Mouse (Mus musculus) limb, embryonic 11.5 days (tissue): ENCODE measurements at regions not wholly inside any gene's neighbourhood (a gene's known extent, or its start where the extent isn't known, plus 50 kb on each side); places are given as distances from the start of the nearest gene placed in this dataset.

Source experiments
- ATAC-seq: fragments of 200-750 bp; cut with Nextera tagmentation; 2 replicates; pipeline ENCODE4 v1.8.0; 2017; ENCODE audit warnings: low read depth; ENCODE audit not compliant: insufficient number of reproducible peaks, low FRiP score, low TSS enrichment
- DNase-seq: peaks from one replicate; pipeline ENCODE4 v3.0.0-alpha.2; 2015; ENCODE audit warnings: low spot score
- H3K27ac ChIP-seq: fragments of 300-500 bp; sonication (generic); replicated peaks from 2 replicates; pipeline ENCODE4 v1.5.1; 2014; ENCODE audit warnings: low read depth, mild to moderate bottlenecking, low read length
- H3K27me3 ChIP-seq: fragments of 300-500 bp; sonication (generic); 2 replicates; pipeline ENCODE4 v1.6.1; 2014; ENCODE audit warnings: mild to moderate bottlenecking, low read length, mixed read lengths; ENCODE audit not compliant: control insufficient read depth, insufficient read depth
- H3K36me3 ChIP-seq: fragments of 300-500 bp; sonication (generic); 2 replicates; pipeline ENCODE4 v1.6.1; 2014; ENCODE audit warnings: mild to moderate bottlenecking, low read length, moderate library complexity, mixed read lengths; ENCODE audit not compliant: control insufficient read depth, insufficient read depth
- H3K4me1 ChIP-seq: fragments of 300-500 bp; sonication (generic); 2 replicates; pipeline ENCODE4 v1.6.1; 2014; ENCODE audit warnings: low read length, mixed read lengths; ENCODE audit not compliant: control insufficient read depth, insufficient read depth
- H3K4me2 ChIP-seq: fragments of 300-500 bp; sonication (generic); 2 replicates; pipeline ENCODE4 v1.6.1; 2014; ENCODE audit warnings: low read depth, mild to moderate bottlenecking, moderate library complexity; ENCODE audit not compliant: severe bottlenecking
- H3K4me3 ChIP-seq: fragments of 300-500 bp; sonication (generic); 2 replicates; pipeline ENCODE4 v1.5.1; 2014; ENCODE audit warnings: low read depth, low read length
- H3K9ac ChIP-seq: fragments of 300-500 bp; sonication (generic); 2 replicates; pipeline ENCODE4 v1.6.1; 2014; ENCODE audit warnings: mild to moderate bottlenecking, low read length
- H3K9me3 ChIP-seq: fragments of 300-500 bp; sonication (generic); 2 replicates; pipeline ENCODE4 v1.6.1; 2016; ENCODE audit warnings: low read length; ENCODE audit not compliant: control insufficient read depth
- WGBS: fragments of 180-500 bp; shearing (Covaris S2); extraction: QIAGEN DNeasy Blood & Tissue Kit; methylation state at CpG from one replicate; pipeline ENCODE4 v1.1.7; 2014; 5-methylcytosine and 5-hydroxymethylcytosine counted together

GRCm38 (mm10) chr8:26669541-26669940 is 307.6 kb upstream of the Zfp703 start:
- WGBS, result 74% methylated on average over 3 of the region's 3 CpGs
- DNase-seq (no peak), ATAC-seq (no peak)
- peaks cover 5% of the 10 kb centered on the region; the same call in 1 of the 2 replicates for H3K27me3 ChIP-seq
- no peak overlapping the region for H3K4me3 ChIP-seq
- no peak overlapping the region for H3K4me2 ChIP-seq
- no peaks in the 10 kb centered on the region for H3K36me3 ChIP-seq
- H3K27ac ChIP-seq, result no peak overlapping the region
- no peak overlapping the region for H3K9ac ChIP-seq
- H3K4me1 ChIP-seq, result peaks cover 26% of the 10 kb centered on the region
- no peaks in the 10 kb centered on the region for H3K9me3 ChIP-seq

GRCm38 (mm10) chr8:26672486-26673395 is 304.4 kb upstream of the Zfp703 start:
- H3K27ac ChIP-seq, result peak overlapping the region; percentile 50; the same call in 1 of the 2 replicates
- no peaks in the 10 kb centered on the region for H3K36me3 ChIP-seq
- no peak overlapping the region; the same call in 1 of the 2 replicates for H3K9ac ChIP-seq
- H3K4me1 ChIP-seq, result peaks cover 30% of the 10 kb centered on the region
- ATAC-seq, result peak; percentile 86
- H3K4me2 ChIP-seq, result peak overlapping the region; percentile 20
- H3K9me3 ChIP-seq, result no peaks in the 10 kb centered on the region
- peaks cover 4% of the 10 kb centered on the region; the same call in 1 of the 2 replicates for H3K27me3 ChIP-seq
- peak; percentile 85 for DNase-seq
- WGBS, result 2% methylated on average over 9 of the region's 9 CpGs
- 0 out of 2 replicates have a peak overlapping the region, but pooled peaks have one; percentile 5 for H3K4me3 ChIP-seq

- Histone ChIP-seq H3K36me3 (no peaks in the 10 kb centered on the region), H3K4me2 (0 out of 2 replicates have a peak overlapping the region, but pooled peaks have one; percentile 3), H3K27me3 (peaks cover 2% of the 10 kb centered on the region; the same call in 1 of the 2 replicates), H3K27ac (no peak overlapping the region), H3K9me3 (no peaks in the 10 kb centered on the region), H3K4me1 (peaks cover 25% of the 10 kb centered on the region), H3K4me3 (no peak overlapping the region), H3K9ac (no peak overlapping the region)
- ATAC-seq, result no peak; the same call in 1 of the 2 replicates
- peak; percentile 69 for DNase-seq
- 15% methylated on average over 18 of the region's 18 CpGs for WGBS
Observed at GRCm38 (mm10) chr8:26677584-26678138, 299.5 kb upstream of the Zfp703 start.

GRCm38 (mm10) chr8:26680891-26681381 is 296.2 kb upstream of the Zfp703 start:
- H3K4me2 ChIP-seq, result no peak overlapping the region
- H3K4me3 ChIP-seq, result no peak overlapping the region
- DNase-seq (no peak), ATAC-seq (no peak)
- H3K27ac ChIP-seq, result no peak overlapping the region
- H3K36me3 ChIP-seq, result no peaks in the 10 kb centered on the region
- no peak overlapping the region for H3K9ac ChIP-seq
- H3K27me3 ChIP-seq, result no peaks in the 10 kb centered on the region; the same call in 1 of the 2 replicates
- H3K4me1 ChIP-seq, result peaks cover 7% of the 10 kb centered on the region; the same call in 1 of the 2 replicates
- H3K9me3 ChIP-seq, result no peaks in the 10 kb centered on the region
- 61% methylated on average over 11 of the region's 11 CpGs for WGBS

- H3K27ac ChIP-seq, result no peak overlapping the region
- 0 out of 2 replicates have a peak, but pooled peaks cover 3% of the 10 kb centered on the region for H3K4me1 ChIP-seq
- no peaks in the 10 kb centered on the region for H3K9me3 ChIP-seq
- peak; percentile 62 for DNase-seq
- no peaks in the 10 kb centered on the region; the same call in 1 of the 2 replicates for H3K27me3 ChIP-seq
- no peak overlapping the region for H3K9ac ChIP-seq
- no peak overlapping the region for H3K4me3 ChIP-seq
- H3K36me3 ChIP-seq, result no peaks in the 10 kb centered on the region
- H3K4me2 ChIP-seq, result no peak overlapping the region
- ATAC-seq, result no peak
Observed at GRCm38 (mm10) chr8:26687146-26687545, 290.0 kb upstream of the Zfp703 start.

- H3K9ac ChIP-seq, result no peak overlapping the region
- 73% methylated on average over 4 of the region's 4 CpGs for WGBS
- ATAC-seq (no peak), DNase-seq (no peak)
- H3K27me3 ChIP-seq, result no peaks in the 10 kb centered on the region; the same call in 1 of the 2 replicates
- no peaks in the 10 kb centered on the region for H3K9me3 ChIP-seq
- no peak overlapping the region for H3K27ac ChIP-seq
- H3K36me3 ChIP-seq, result no peaks in the 10 kb centered on the region
- H3K4me2 ChIP-seq, result no peak overlapping the region
- H3K4me3 ChIP-seq, result no peak overlapping the region
- H3K4me1 ChIP-seq, result 0 out of 2 replicates have a peak, but pooled peaks cover 3% of the 10 kb centered on the region
Observed at GRCm38 (mm10) chr8:26688035-26688434, 289.1 kb upstream of the Zfp703 start.

GRCm38 (mm10) chr8:26688745-26689478 is 288.2 kb upstream of the Zfp703 start:
- no peaks in the 10 kb centered on the region for H3K9me3 ChIP-seq
- ATAC-seq, result 0 out of 2 replicates have a peak, but pooled peaks have one; percentile 39
- no peak overlapping the region for H3K4me3 ChIP-seq
- no peaks in the 10 kb centered on the region for H3K36me3 ChIP-seq
- WGBS, result 68% methylated on average over 5 of the region's 5 CpGs
- H3K27ac ChIP-seq, result no peak overlapping the region
- H3K4me1 ChIP-seq, result 0 out of 2 replicates have a peak, but pooled peaks cover 3% of the 10 kb centered on the region
- H3K4me2 ChIP-seq, result no peak overlapping the region
- H3K9ac ChIP-seq, result no peak overlapping the region
- DNase-seq, result no peak
- H3K27me3 ChIP-seq, result no peaks in the 10 kb centered on the region; the same call in 1 of the 2 replicates
